Mouse (Mus musculus) NIH3T3 (cell line): Measurements from ENCODE around the gene Sltm.
"Not testable (repeated sequence)": the region's sequence is repeated elsewhere in the genome, so short reads cannot be mapped to it uniquely, and the experiment has no call there.

Experiments
- DNase-seq: peaks from one replicate; pipeline ENCODE4 v3.0.0-alpha.2; 2012; ENCODE audit warnings: low read depth

Gene Sltm

GRCm38 (mm10) chr9:70542305-70543041, at the start of gene Sltm:
TSS of gene Sltm (plus strand) at chr9:70542754.
- DNase-seq = peak; percentile 98

GRCm38 (mm10) chr9:70493038-70493437, 49.5 kb upstream of the Sltm start:
- DNase-seq = no peak

GRCm38 (mm10) chr9:70496990-70497389, 45.6 kb upstream of the Sltm start:
- no peak for DNase-seq

GRCm38 (mm10) chr9:70502284-70503014, 40.1 kb upstream of the Sltm start:
- no peak for DNase-seq

GRCm38 (mm10) chr9:70503015-70503603, 39.4 kb upstream of the Sltm start:
- DNase-seq = peak; percentile 61

- DNase-seq = peak; percentile 97
Observed at GRCm38 (mm10) chr9:70503626-70504041, 38.9 kb upstream of the Sltm start, which contains the start of gene Rnf111. TSS of gene Rnf111 (minus strand) at chr9:70503725.

GRCm38 (mm10) chr9:70506186-70506585, 36.4 kb upstream of the Sltm start:
- no peak for DNase-seq

GRCm38 (mm10) chr9:70506787-70507186, 35.8 kb upstream of the Sltm start:
- no peak for DNase-seq

- DNase-seq = peak; percentile 73
Observed at GRCm38 (mm10) chr9:70509906-70510525, 32.5 kb upstream of the Sltm start.

GRCm38 (mm10) chr9:70510998-70511583, 31.5 kb upstream of the Sltm start:
- DNase-seq = no peak

- no peak for DNase-seq
Observed at GRCm38 (mm10) chr9:70511681-70512080, 30.9 kb upstream of the Sltm start.

- DNase-seq = no peak
Observed at GRCm38 (mm10) chr9:70520651-70521050, 21.9 kb upstream of the Sltm start.

- no peak for DNase-seq
Observed at GRCm38 (mm10) chr9:70523813-70524212, 18.7 kb upstream of the Sltm start.

- DNase-seq = no peak
Observed at GRCm38 (mm10) chr9:70524366-70524765, 18.2 kb upstream of the Sltm start.

- DNase-seq = no peak
Observed at GRCm38 (mm10) chr9:70533328-70533727, 9.2 kb upstream of the Sltm start.

GRCm38 (mm10) chr9:70541584-70541983, 970 bp upstream of the Sltm start:
- DNase-seq = no peak

- DNase-seq = peak; percentile 66
Observed at GRCm38 (mm10) chr9:70543048-70543880, 710 bp downstream of the Sltm start.

- DNase-seq = peak; percentile 55
Observed at GRCm38 (mm10) chr9:70543985-70544384, 1.4 kb downstream of the Sltm start.

GRCm38 (mm10) chr9:70544831-70545230, 2.3 kb downstream of the Sltm start:
- DNase-seq = no peak

GRCm38 (mm10) chr9:70546576-70546975, 4.0 kb downstream of the Sltm start:
- DNase-seq = not testable (repeated sequence)

GRCm38 (mm10) chr9:70548304-70548703, 5.8 kb downstream of the Sltm start:
- no peak for DNase-seq
